Mouse (Mus musculus): ENCODE measurements at regions not wholly inside any gene's neighbourhood (a gene's known extent, or its start where the extent isn't known, plus 50 kb on each side); places are given as distances from the start of the nearest gene placed in this dataset.

GRCm38 (mm10) chr8:92302694-92303093 lies 54.7 kb upstream of the Irx5 start:
- DNase-seq (ENCODE audit: low spot score in 2 of 2), result no peak

GRCm38 (mm10) chr8:92301029-92301428 lies 56.4 kb upstream of the Irx5 start:
- DNase-seq (ENCODE audit: low spot score in 2 of 2), result no peak

- no peak for DNase-seq (ENCODE audit: low spot score in 2 of 2)
Observed at GRCm38 (mm10) chr8:92286841-92287811, 70.3 kb upstream of the Irx5 start.

- DNase-seq (ENCODE audit: low spot score in 2 of 2), result no peak
Observed at GRCm38 (mm10) chr8:92275755-92276154, 81.7 kb upstream of the Irx5 start.

GRCm38 (mm10) chr8:92272726-92273125 lies 84.7 kb upstream of the Irx5 start:
- DNase-seq (ENCODE audit: low spot score in 2 of 2), result no peak

- DNase-seq (ENCODE audit: low spot score in 2 of 2), result no peak
Observed at GRCm38 (mm10) chr8:92272073-92272472, 85.4 kb upstream of the Irx5 start.

GRCm38 (mm10) chr8:92270636-92271035 lies 86.8 kb upstream of the Irx5 start:
- no peak for DNase-seq (ENCODE audit: low spot score in 2 of 2)

- no peak for DNase-seq (ENCODE audit: low spot score in 2 of 2)
Observed at GRCm38 (mm10) chr8:92267415-92267814, 90.0 kb upstream of the Irx5 start.

- no peak for DNase-seq (ENCODE audit: low spot score in 2 of 2)
Observed at GRCm38 (mm10) chr8:92260056-92260455, 97.4 kb upstream of the Irx5 start.

- DNase-seq (ENCODE audit: low spot score in 2 of 2), result no peak
Observed at GRCm38 (mm10) chr8:92258258-92258657, 99.2 kb upstream of the Irx5 start.

- DNase-seq (ENCODE audit: low spot score in 2 of 2), result no peak
Observed at GRCm38 (mm10) chr8:92252597-92253375, 104.6 kb upstream of the Irx5 start.

GRCm38 (mm10) chr8:92246301-92246700 lies 111.1 kb upstream of the Irx5 start:
- no peak for DNase-seq (ENCODE audit: low spot score in 2 of 2)

- DNase-seq (ENCODE audit: low spot score in 2 of 2), result no peak
Observed at GRCm38 (mm10) chr8:92240686-92241275, 116.6 kb upstream of the Irx5 start.

- DNase-seq (ENCODE audit: low spot score in 2 of 2), result no peak
Observed at GRCm38 (mm10) chr8:92231326-92232225, 125.8 kb upstream of the Irx5 start.

GRCm38 (mm10) chr8:92229526-92229925 lies 127.9 kb upstream of the Irx5 start:
- DNase-seq (ENCODE audit: low spot score in 2 of 2), result no peak

- no peak for DNase-seq (ENCODE audit: low spot score in 2 of 2)
Observed at GRCm38 (mm10) chr8:92224929-92225328, 132.5 kb upstream of the Irx5 start.

- no peak for DNase-seq (ENCODE audit: low spot score in 2 of 2)
Observed at GRCm38 (mm10) chr8:92222992-92223391, 134.4 kb upstream of the Irx5 start.

GRCm38 (mm10) chr8:92219181-92219890 lies 138.1 kb upstream of the Irx5 start:
- no peak for DNase-seq (ENCODE audit: low spot score in 2 of 2)

- no peak for DNase-seq (ENCODE audit: low spot score in 2 of 2)
Observed at GRCm38 (mm10) chr8:92217521-92217920, 139.9 kb upstream of the Irx5 start.

GRCm38 (mm10) chr8:92216176-92216575 lies 141.2 kb upstream of the Irx5 start:
- DNase-seq (ENCODE audit: low spot score in 2 of 2), result no peak
